Mouse (Mus musculus) R1 (cell line): ENCODE measurements at regions not wholly inside any gene's neighbourhood (a gene's known extent, or its start where the extent isn't known, plus 50 kb on each side); places are given as distances from the start of the nearest gene placed in this dataset.

Experiments used
- DNase-seq: peaks from one replicate; pipeline ENCODE4 v3.0.0-alpha.2; 2018; ENCODE audit warnings: low read depth, low spot score

GRCm38 (mm10) chr2:160192661-160193060 lies 141.3 kb downstream of the Gm826 start:
- DNase-seq = no peak

- no peak for DNase-seq
These were observed 147.9 kb downstream of the Gm826 start for GRCm38 (mm10) chr2:160186106-160186505.

GRCm38 (mm10) chr2:160170975-160171515 lies 162.9 kb downstream of the Gm826 start:
- DNase-seq = peak; percentile 41

- no peak for DNase-seq
These were observed 175.2 kb downstream of the Gm826 start for GRCm38 (mm10) chr2:160158599-160159261.

- no peak for DNase-seq
These were observed 180.2 kb downstream of the Gm826 start for GRCm38 (mm10) chr2:160153781-160154180.

GRCm38 (mm10) chr2:160152101-160152500 lies 181.9 kb downstream of the Gm826 start:
- no peak for DNase-seq

GRCm38 (mm10) chr2:160148936-160149335 lies 185.0 kb downstream of the Gm826 start:
- peak; percentile 5 for DNase-seq

GRCm38 (mm10) chr2:160148516-160148915 lies 185.4 kb downstream of the Gm826 start:
- DNase-seq = peak; percentile 14

GRCm38 (mm10) chr2:160148031-160148430 lies 185.9 kb downstream of the Gm826 start:
- no peak for DNase-seq

- DNase-seq = no peak
These were observed 193.7 kb downstream of the Gm826 start for GRCm38 (mm10) chr2:160140166-160140740.

- no peak for DNase-seq
These were observed 195.9 kb downstream of the Gm826 start for GRCm38 (mm10) chr2:160138091-160138490.

- DNase-seq = peak; percentile 15
These were observed 202.2 kb downstream of the Gm826 start for GRCm38 (mm10) chr2:160131797-160132196.

GRCm38 (mm10) chr2:160131386-160131785 lies 202.6 kb downstream of the Gm826 start:
- DNase-seq = no peak

GRCm38 (mm10) chr2:160117148-160117547 lies 216.8 kb downstream of the Gm826 start:
- no peak for DNase-seq

- peak; percentile 69 for DNase-seq
These were observed 222.7 kb downstream of the Gm826 start for GRCm38 (mm10) chr2:160111176-160111692.

GRCm38 (mm10) chr2:160093078-160093477 lies 240.9 kb downstream of the Gm826 start:
- no peak for DNase-seq

- DNase-seq = no peak
These were observed 248.0 kb downstream of the Gm826 start for GRCm38 (mm10) chr2:160085999-160086398.

GRCm38 (mm10) chr2:160083674-160084073 lies 250.3 kb downstream of the Gm826 start:
- DNase-seq = no peak

- DNase-seq = no peak
These were observed 251.8 kb downstream of the Gm826 start for GRCm38 (mm10) chr2:160082106-160082653.

- no peak for DNase-seq
These were observed 258.3 kb downstream of the Gm826 start for GRCm38 (mm10) chr2:160075694-160076093.

GRCm38 (mm10) chr2:160070441-160070840 lies 263.5 kb downstream of the Gm826 start:
- no peak for DNase-seq

GRCm38 (mm10) chr2:160068772-160069171 lies 265.2 kb downstream of the Gm826 start:
- DNase-seq = no peak

- DNase-seq = no peak
These were observed 266.1 kb downstream of the Gm826 start for GRCm38 (mm10) chr2:160067904-160068303.
